Mouse (Mus musculus): ENCODE data around the gene Robo1. TPM values are rescaled to one million over a fixed set of nuclear protein-coding genes. Genes with fewer than 3 reads are reported as not detected.

Gene Robo1
- polyA plus RNA-seq, 1 experiment = 1.3 TPM

GRCm38 (mm10) chr16:72828381-72828780, 520.3 kb downstream of the Robo1 start:
- DNase-seq (ENCODE audit: low read depth) = no peak

GRCm38 (mm10) chr16:72829530-72829929, 521.4 kb downstream of the Robo1 start:
- DNase-seq (ENCODE audit: low read depth) = no peak

- no peak for DNase-seq (ENCODE audit: low read depth)
These were observed 522.4 kb downstream of the Robo1 start for GRCm38 (mm10) chr16:72830394-72831056.

GRCm38 (mm10) chr16:72834266-72834665, 526.2 kb downstream of the Robo1 start:
- DNase-seq (ENCODE audit: low read depth) = no peak

- DNase-seq (ENCODE audit: low read depth) = no peak
These were observed 530.9 kb downstream of the Robo1 start for GRCm38 (mm10) chr16:72839031-72839430.

GRCm38 (mm10) chr16:72841066-72841465, 533.0 kb downstream of the Robo1 start:
- no peak for DNase-seq (ENCODE audit: low read depth)

- no peak for DNase-seq (ENCODE audit: low read depth)
These were observed 546.0 kb downstream of the Robo1 start for GRCm38 (mm10) chr16:72854101-72854500.

- DNase-seq (ENCODE audit: low read depth) = no peak
These were observed 546.9 kb downstream of the Robo1 start for GRCm38 (mm10) chr16:72854809-72855503.

GRCm38 (mm10) chr16:72861707-72862277, 553.7 kb downstream of the Robo1 start:
- no peak for DNase-seq (ENCODE audit: low read depth)

- no peak for DNase-seq (ENCODE audit: low read depth)
These were observed 557.9 kb downstream of the Robo1 start for GRCm38 (mm10) chr16:72866011-72866410.

GRCm38 (mm10) chr16:72874934-72875732, 567.0 kb downstream of the Robo1 start:
- DNase-seq (ENCODE audit: low read depth) = no peak

GRCm38 (mm10) chr16:72888108-72888507, 580.0 kb downstream of the Robo1 start:
- no peak for DNase-seq (ENCODE audit: low read depth)

- DNase-seq (ENCODE audit: low read depth) = no peak
These were observed 581.3 kb downstream of the Robo1 start for GRCm38 (mm10) chr16:72889401-72889800.

- no peak for DNase-seq (ENCODE audit: low read depth)
These were observed 589.0 kb downstream of the Robo1 start for GRCm38 (mm10) chr16:72897125-72897524.

- no peak for DNase-seq (ENCODE audit: low read depth)
These were observed 600.8 kb downstream of the Robo1 start for GRCm38 (mm10) chr16:72908895-72909294.

GRCm38 (mm10) chr16:72913134-72913533, 605.0 kb downstream of the Robo1 start:
- DNase-seq (ENCODE audit: low read depth) = no peak

- peak; percentile 9 for DNase-seq (ENCODE audit: low read depth)
These were observed 606.0 kb downstream of the Robo1 start for GRCm38 (mm10) chr16:72914068-72914630.

GRCm38 (mm10) chr16:72920013-72920412, 611.9 kb downstream of the Robo1 start:
- no peak for DNase-seq (ENCODE audit: low read depth)

GRCm38 (mm10) chr16:72924423-72925224, 616.5 kb downstream of the Robo1 start:
- no peak for DNase-seq (ENCODE audit: low read depth)

- DNase-seq (ENCODE audit: low read depth) = no peak
These were observed 620.5 kb downstream of the Robo1 start for GRCm38 (mm10) chr16:72928525-72929122.

GRCm38 (mm10) chr16:72930871-72931270, 622.8 kb downstream of the Robo1 start:
- DNase-seq (ENCODE audit: low read depth) = no peak
